Mouse (Mus musculus) embryo, embryonic 10 days (tissue): ENCODE data around the gene Ubap2l.
A peak's percentile ranks its signal among the peaks of the same experiment; 100 is the strongest.

Experiments used
- DNase-seq: peaks from one replicate; pipeline ENCODE4 v3.0.0-alpha.2; 2015; ENCODE audit warnings: low spot score

Gene Ubap2l

GRCm38 (mm10) chr3:90052351-90053241 lies at the start of gene Ubap2l:
Gene Ubap2l, minus strand, starts transcription at chr3:90052628.
- DNase-seq: peak; percentile 97

DNA sequence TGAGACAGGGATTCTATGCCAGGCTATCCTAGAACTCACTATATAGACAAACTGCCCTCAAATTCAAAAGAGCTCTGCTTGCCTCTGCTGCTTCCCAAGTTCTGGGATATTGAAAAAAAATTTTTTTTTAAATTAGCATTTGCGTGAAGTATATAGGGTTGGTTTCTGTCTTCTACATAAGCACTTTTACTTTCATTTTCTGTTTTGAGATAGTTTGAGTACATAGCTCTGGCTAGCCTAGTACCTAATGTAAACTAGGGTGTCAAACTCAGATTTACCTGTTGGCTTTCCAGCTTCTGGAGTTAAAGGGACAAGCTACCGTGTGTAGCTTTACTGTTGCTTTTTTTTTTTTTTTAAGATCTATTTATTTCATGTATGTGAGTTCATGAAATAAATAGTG lies 49.2 kb upstream of the Ubap2l start:
- no peak for DNase-seq

DNA sequence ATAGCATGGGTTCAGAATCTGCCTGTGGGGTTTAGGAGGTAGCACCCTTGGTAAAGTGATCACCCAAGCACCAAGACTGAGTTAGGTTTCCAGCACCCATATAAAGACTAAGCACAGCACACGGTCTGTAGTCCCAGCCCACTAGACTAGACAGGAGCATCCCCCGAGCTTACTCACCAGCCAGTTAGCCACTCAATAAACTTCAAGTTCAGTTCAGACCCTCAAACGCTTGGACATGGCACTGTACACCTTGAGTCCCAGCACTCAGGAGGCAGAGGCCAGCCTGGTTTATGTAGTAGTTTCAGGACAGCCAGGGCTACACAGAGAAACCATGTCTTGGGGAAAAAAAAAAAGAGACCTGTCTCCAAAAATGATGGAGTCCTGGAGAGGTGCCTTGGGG lies 48.6 kb upstream of the Ubap2l start:
- DNase-seq: no peak

DNA sequence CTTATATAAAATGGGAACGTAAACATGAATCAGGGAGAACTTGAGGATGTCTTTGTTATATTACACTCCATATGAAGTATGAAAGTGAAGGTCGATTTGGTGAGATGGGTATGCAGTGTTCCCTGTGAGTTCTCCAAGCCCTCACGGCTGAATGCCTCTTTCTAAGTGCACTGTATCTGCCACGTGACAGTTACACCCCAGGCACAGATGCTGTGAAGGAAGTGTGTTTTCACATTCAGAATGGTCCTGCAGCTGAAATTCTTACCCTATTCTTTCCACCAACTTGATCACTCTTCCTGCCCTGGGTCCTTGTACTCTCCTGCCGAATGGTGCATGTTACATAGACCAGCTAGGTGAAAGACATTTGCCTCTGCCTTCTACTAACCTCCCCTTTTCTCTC lies 45.5 kb upstream of the Ubap2l start:
- DNase-seq: no peak

GRCm38 (mm10) chr3:90094453-90094852 lies 42.0 kb upstream of the Ubap2l start:
- no peak for DNase-seq

- no peak for DNase-seq
These were observed 38.5 kb upstream of the Ubap2l start for GRCm38 (mm10) chr3:90090892-90091291.

DNA sequence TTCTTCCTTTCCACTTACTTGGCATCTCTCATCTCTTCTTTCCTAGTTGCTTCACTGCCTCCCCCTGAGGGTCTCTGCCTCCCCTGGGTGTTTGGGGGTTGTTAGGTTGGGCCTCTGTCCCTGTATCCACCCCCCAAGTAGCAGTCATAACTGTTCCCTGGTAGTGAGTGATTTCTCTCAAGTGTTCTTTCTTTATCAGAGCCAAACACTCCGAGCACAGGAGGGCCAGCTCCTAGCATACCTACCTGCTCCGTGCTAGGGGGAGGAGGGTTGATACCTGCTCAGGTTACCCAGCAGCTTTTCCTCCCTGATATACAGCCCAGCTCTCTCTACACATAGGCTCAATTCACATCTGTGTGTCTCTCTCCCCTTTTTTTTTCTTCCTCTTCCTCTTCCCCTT lies 36.2 kb upstream of the Ubap2l start:
- DNase-seq: no peak

DNA sequence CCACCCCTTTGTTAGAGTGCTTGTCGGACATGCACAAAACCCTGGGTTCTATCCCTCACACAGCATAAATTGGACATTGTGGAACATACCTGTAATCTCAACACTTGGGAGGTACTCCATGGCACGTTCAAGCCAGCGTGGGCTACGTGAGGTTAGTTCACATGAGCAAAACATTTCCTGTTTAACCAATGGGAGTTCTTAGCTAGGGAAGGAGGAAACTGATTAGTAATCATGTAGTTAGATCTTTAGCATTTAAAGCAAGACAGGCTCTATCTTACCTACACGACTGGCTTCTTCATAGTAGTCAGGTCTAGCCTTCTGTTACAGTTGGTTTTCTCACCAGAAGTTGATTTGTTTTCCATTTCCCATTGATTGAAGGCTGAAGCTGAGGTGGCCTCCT lies 33.6 kb upstream of the Ubap2l start:
- no peak for DNase-seq

DNA sequence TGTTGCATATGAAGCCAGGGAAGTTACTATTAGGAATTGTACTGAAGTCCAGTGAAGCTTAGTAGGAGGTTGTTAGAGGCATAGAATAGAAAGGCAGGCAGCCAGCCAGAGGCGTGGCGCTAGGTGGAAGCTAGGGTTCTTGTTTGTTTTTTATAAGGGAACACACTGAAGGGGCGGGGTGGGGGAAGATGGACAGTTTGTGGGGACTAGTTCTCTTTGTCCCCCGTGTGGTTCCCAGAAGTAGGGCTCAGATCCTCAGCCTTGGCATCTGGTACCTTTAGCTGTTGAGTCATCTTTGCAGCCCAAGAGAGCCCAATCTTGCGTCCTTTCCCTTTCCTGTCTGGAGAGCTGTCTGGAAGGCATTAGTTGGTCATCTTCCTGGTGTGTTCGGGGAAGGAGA lies 32.9 kb upstream of the Ubap2l start:
- no peak for DNase-seq

GRCm38 (mm10) chr3:90084790-90085189 lies 32.4 kb upstream of the Ubap2l start:
- no peak for DNase-seq

DNA sequence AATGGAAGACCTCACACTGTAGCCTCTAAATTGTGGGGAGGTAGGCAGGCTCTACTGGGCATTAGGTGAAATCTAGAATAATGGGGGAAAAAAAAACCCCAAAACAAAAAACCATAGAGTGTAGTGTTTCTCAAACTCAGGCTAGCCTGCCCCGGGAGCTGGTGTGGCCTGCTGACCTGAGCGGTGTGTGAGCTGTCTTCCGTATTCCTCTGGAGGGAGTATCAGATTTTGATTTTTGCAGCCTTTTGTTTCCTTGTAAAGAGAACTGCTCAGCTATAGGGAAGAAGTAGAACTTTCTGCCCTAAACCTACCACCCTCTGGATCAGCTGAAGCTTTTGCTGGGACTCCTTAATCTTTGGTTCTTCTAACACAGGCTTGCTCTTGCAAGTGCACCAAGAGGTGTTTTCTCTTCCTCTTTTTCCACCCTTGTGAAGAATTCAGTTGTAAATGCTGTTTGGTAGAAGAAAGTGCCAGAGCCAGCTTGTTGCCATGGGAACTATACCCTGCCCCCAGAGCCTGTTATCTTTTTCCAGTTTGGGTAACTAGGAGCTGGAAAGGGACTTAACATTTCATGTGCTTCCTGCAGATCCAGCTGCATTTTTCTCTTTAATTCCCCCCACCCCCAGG lies 31.4 kb upstream of the Ubap2l start:
- DNase-seq: no peak

- no peak for DNase-seq
These were observed 30.6 kb upstream of the Ubap2l start for GRCm38 (mm10) chr3:90083034-90083433.

- no peak for DNase-seq
These were observed 29.2 kb upstream of the Ubap2l start for GRCm38 (mm10) chr3:90081365-90082240.

- DNase-seq: no peak
These were observed 28.1 kb upstream of the Ubap2l start for GRCm38 (mm10) chr3:90080498-90080863.

DNA sequence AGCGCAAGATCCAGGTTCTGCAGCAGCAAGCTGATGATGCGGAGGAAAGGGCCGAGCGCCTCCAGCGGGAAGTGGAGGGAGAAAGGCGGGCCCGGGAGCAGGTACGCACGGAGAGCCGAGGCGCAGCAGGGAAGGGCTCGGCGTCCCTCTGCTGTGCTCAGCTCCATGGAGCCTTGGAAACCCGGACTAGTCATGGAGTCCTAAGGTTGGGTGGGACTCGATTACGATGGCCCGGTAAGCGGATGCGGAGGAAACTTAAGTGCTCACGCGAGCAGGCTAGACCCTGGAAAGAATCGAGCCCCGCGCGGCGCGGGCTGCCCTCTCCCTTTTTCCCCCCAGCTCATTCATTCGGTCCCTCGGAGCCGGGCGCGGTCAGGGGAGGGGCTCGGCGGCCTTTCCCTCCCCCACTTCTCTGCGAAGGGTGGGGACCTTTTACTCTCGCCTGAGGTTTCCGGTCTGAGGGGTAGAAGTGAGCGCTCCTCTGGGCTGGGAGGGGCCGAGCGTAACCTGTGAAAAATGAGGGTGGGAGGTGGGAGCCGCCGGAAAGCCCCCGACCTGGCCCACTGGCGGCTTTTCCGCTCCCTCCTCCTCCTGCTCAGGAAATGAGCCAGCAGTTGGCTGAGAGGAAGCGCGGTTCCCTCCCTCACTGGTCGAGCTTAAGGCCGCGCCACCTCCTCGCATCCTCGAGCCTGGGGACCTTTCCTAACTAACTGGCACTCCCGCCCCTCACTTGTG lies 27.5 kb upstream of the Ubap2l start:
- peak; percentile 88 for DNase-seq

DNA sequence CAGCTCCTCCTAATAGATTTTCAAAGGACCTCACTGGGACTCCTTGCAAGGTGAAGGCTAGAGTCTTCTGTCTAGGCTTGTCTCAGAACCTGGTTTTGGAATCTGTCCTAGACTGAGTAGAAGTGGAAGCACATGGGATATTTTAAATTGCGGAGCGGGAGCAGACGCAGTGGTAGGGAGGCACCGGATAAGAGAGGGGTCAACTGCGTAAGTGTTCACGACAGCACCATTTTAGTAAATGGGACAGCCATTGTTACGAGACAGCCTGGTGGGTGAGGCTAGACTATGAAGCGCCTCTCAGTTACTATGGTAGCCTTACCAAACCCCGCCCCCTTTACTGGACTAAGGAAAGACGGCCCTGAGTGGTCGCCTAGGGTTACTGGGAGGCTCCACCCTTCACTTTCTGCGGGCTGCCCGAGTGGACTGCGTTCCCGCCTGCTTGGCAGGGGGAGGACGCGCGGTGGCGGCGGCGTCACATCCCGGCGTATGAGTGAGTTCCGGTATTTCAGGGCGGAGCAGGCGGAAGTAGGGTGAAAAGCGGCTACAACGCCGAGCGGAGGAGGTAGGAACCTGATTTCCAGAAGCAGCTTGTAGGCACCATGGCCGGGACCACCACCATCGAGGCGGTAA lies 26.8 kb upstream of the Ubap2l start:
- peak; percentile 98 for DNase-seq

- no peak for DNase-seq
These were observed 25.8 kb upstream of the Ubap2l start for GRCm38 (mm10) chr3:90078224-90078623.

DNA sequence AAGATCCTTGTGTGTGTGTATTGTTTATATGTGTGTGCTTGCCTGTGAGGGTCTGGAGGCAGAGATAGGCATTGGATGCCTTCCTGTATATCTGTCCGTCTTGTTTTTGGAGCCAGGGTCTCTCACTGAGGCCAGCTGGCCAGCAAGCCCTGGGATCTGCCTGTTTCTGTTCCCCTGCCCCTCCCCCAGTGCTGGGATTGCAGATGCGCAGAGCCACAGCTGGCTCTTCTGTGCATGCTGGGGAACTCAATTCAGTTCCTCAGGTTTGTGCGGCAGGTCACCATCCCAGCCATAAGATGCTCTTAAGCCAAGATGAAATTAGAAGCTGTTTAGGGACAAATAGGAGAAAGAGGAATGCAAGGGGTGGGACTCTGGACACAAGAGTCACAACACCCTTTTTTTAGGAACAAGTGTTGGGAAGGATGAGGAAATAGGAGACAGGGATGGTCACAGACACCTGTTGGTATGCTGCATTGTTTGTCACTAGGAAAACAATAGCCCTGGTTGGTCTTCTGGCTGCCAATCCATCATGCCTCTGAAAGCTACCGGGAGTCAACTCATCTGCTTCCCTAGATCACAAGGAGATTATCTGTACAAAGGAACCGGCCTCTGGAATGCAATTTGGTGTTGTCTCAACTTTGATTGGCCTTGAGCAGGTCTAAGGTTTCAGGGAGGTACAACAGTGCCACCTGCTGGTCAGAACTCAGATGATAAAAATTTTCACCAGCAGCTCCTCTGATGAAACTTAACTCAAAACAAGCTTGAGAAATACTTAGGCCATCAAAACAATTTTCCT lies 24.7 kb upstream of the Ubap2l start:
- peak; percentile 88 for DNase-seq

DNA sequence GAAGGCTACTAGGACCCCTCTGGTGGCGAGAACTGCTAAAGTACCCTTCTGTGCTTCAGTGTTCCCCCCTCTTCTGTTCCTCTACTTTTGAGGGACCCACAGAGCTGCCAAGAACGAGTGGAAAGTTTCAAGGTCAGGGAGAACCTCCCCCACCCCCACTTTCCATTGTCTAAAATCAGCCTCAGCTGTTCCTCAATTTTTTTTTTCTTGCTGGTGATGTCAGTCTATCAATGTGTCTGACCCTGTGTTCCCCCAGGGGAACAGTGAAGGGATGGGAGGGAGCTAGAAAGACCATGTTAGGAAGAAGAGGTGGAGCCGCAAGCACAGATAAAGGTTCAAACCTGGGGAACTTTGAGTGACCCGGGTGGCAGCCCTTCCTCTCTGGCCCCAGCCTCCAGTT lies 19.9 kb upstream of the Ubap2l start, which contains the start of gene Tpm3:
TSS of gene Tpm3 (plus strand) at position 356 of the 400 bp plus-strand sequence.
- DNase-seq: no peak

GRCm38 (mm10) chr3:90069688-90070087 lies 17.3 kb upstream of the Ubap2l start:
- no peak for DNase-seq

GRCm38 (mm10) chr3:90067851-90068250 lies 15.4 kb upstream of the Ubap2l start:
- no peak for DNase-seq
